Mouse (Mus musculus): ENCODE results near the gene Glipr1. TPM values are rescaled to one million over a fixed set of nuclear protein-coding genes. Genes with fewer than 3 reads are reported as not detected.
A peak's percentile ranks its signal among the peaks of the same experiment; 100 is the strongest.

Glipr1 gene
- polyA plus RNA-seq, 1 experiment from 2014 or later: 3.3 TPM

- Histone ChIP-seq H3K36me3 (ENCODE audit: control insufficient read depth, insufficient read depth) (no peaks in the 10 kb centered on the region), H3K27me3 (ENCODE audit: control insufficient read depth, insufficient read depth, low read length) (no peaks in the 10 kb centered on the region), H3K9ac (ENCODE audit: low read length) (no peak overlapping the region), H3K4me1 (ENCODE audit: control insufficient read depth, insufficient read depth, low read length) (0 out of 2 replicates have a peak, but pooled peaks cover 2% of the 10 kb centered on the region), H3K27ac (ENCODE audit: low read length) (no peak overlapping the region), H3K9me3 (replicated peaks; ENCODE audit: control insufficient read depth, low read length) (no peaks in the 10 kb centered on the region), H3K4me2 (ENCODE audit: low read depth, low read length) (no peak overlapping the region), H3K4me3 (ENCODE audit: low read length) (no peak overlapping the region)
- 79% methylated on average over 2 of the region's 2 CpGs for WGBS
- no peak for ATAC-seq (replicated peaks; ENCODE audit: extremely low read depth, insufficient read depth, low FRiP score)
These were observed 1.1 kb downstream of the Glipr1 start for GRCm38 (mm10) chr10:112001350-112001749.

DNA sequence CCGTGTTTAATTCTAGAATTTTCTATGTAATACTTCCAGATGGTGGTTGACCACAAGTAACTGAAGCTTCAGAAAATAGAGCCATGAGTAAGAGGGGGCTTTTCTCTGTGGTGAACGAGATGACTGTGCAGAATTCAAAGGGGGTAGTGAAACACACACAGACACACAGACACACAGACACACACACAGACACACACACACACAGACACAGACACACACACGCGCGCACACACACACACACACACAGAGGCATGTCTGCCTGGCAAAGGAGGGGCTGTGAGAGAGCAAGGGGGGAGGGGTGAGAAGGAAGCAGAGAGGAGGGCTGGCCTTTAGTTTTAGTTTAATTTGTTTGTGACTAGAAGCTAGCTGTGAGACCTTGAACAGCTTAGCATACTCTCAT, 1.9 kb downstream of the Glipr1 start:
- Histone ChIP-seq H3K4me3 (ENCODE audit: low read length) (no peak overlapping the region), H3K9ac (ENCODE audit: low read length) (no peak overlapping the region), H3K4me1 (ENCODE audit: control insufficient read depth, insufficient read depth, low read length) (0 out of 2 replicates have a peak, but pooled peaks cover 2% of the 10 kb centered on the region), H3K4me2 (ENCODE audit: low read depth, low read length) (no peak overlapping the region), H3K9me3 (replicated peaks; ENCODE audit: control insufficient read depth, low read length) (no peaks in the 10 kb centered on the region), H3K36me3 (ENCODE audit: control insufficient read depth, insufficient read depth) (no peaks in the 10 kb centered on the region), H3K27ac (ENCODE audit: low read length) (no peak overlapping the region), H3K27me3 (ENCODE audit: control insufficient read depth, insufficient read depth, low read length) (no peaks in the 10 kb centered on the region)
- no peak for ATAC-seq (replicated peaks; ENCODE audit: extremely low read depth, insufficient read depth, low FRiP score)
- WGBS: 83% methylated on average over 5 of the region's 5 CpGs

DNA sequence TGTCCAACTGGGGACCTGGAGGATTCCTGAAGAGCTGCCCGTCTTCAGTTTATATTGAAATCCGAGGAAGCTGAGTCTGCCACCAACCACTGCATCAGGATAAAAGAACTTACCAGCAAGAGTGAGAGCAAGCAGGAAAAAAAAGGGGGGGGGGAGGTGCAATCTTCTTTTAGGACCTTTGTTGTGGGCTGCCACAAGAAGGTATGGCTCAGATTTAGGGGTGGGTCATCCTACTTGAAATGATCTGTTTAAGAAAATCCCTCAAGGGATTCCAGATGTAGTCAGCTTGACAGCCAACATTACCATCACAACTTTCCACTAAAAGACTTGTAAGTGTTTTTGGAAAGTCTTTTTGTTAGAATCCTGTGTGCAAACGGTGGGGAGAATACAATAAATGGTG, 2.7 kb downstream of the Glipr1 start:
- no peak overlapping the region for H3K4me3 ChIP-seq (ENCODE audit: low read length)
- H3K27me3 ChIP-seq (ENCODE audit: control insufficient read depth, insufficient read depth, low read length): no peaks in the 10 kb centered on the region
- 0 out of 2 replicates have a peak, but pooled peaks cover 2% of the 10 kb centered on the region for H3K4me1 ChIP-seq (ENCODE audit: control insufficient read depth, insufficient read depth, low read length)
- no peak overlapping the region for H3K4me2 ChIP-seq (ENCODE audit: low read depth, low read length)
- ATAC-seq (replicated peaks; ENCODE audit: extremely low read depth, insufficient read depth, low FRiP score): no peak
- WGBS: 52% methylated on average over 3 of the region's 3 CpGs
- H3K9me3 ChIP-seq (replicated peaks; ENCODE audit: control insufficient read depth, low read length): no peaks in the 10 kb centered on the region
- H3K27ac ChIP-seq (ENCODE audit: low read length): no peak overlapping the region
- H3K9ac ChIP-seq (ENCODE audit: low read length): no peak overlapping the region
- H3K36me3 ChIP-seq (ENCODE audit: control insufficient read depth, insufficient read depth): no peaks in the 10 kb centered on the region

- Histone ChIP-seq H3K4me3 (ENCODE audit: low read length) (no peak overlapping the region), H3K9ac (ENCODE audit: low read length) (no peak overlapping the region), H3K4me1 (ENCODE audit: control insufficient read depth, insufficient read depth, low read length) (no peaks in the 10 kb centered on the region), H3K9me3 (replicated peaks; ENCODE audit: control insufficient read depth, low read length) (no peaks in the 10 kb centered on the region), H3K4me2 (ENCODE audit: low read depth, low read length) (no peak overlapping the region), H3K36me3 (ENCODE audit: control insufficient read depth, insufficient read depth) (no peaks in the 10 kb centered on the region), H3K27me3 (ENCODE audit: control insufficient read depth, insufficient read depth, low read length) (no peaks in the 10 kb centered on the region), H3K27ac (ENCODE audit: low read length) (no peak overlapping the region)
- ATAC-seq (replicated peaks; ENCODE audit: extremely low read depth, insufficient read depth, low FRiP score): no peak
These were observed 4.8 kb downstream of the Glipr1 start for GRCm38 (mm10) chr10:111997671-111998070.

- ATAC-seq (replicated peaks; ENCODE audit: extremely low read depth, insufficient read depth, low FRiP score): peak; percentile 49; the same call in 1 of the 2 replicates
These were observed 5.5 kb downstream of the Glipr1 start for GRCm38 (mm10) chr10:111996911-111997347.

GRCm38 (mm10) chr10:111996549-111996904, 5.9 kb downstream of the Glipr1 start:
- H3K27me3 ChIP-seq (ENCODE audit: control insufficient read depth, insufficient read depth, low read length): no peaks in the 10 kb centered on the region
- H3K4me1 ChIP-seq (ENCODE audit: control insufficient read depth, insufficient read depth, low read length): no peaks in the 10 kb centered on the region
- no peaks in the 10 kb centered on the region for H3K36me3 ChIP-seq (ENCODE audit: control insufficient read depth, insufficient read depth)
- no peak overlapping the region for H3K9ac ChIP-seq (ENCODE audit: low read length)
- H3K4me3 ChIP-seq (ENCODE audit: low read length): peak overlapping the region; percentile 17
- H3K9me3 ChIP-seq (replicated peaks; ENCODE audit: control insufficient read depth, low read length): no peaks in the 10 kb centered on the region
- peak overlapping the region; percentile 23; the same call in 1 of the 2 replicates for H3K27ac ChIP-seq (ENCODE audit: low read length)
- WGBS: 86% methylated on average over 7 of the region's 7 CpGs
- peak overlapping the region; percentile 23 for H3K4me2 ChIP-seq (ENCODE audit: low read depth, low read length)
- ATAC-seq (replicated peaks; ENCODE audit: extremely low read depth, insufficient read depth, low FRiP score): no peak

More at GRCm38 (mm10) chr10:111996911-111997347, 5.5 kb downstream of the Glipr1 start:
- H3K36me3 ChIP-seq (ENCODE audit: control insufficient read depth, insufficient read depth): no peaks in the 10 kb centered on the region
- H3K27ac ChIP-seq (ENCODE audit: low read length): peak overlapping the region; percentile 23; the same call in 1 of the 2 replicates
- H3K27me3 ChIP-seq (ENCODE audit: control insufficient read depth, insufficient read depth, low read length): no peaks in the 10 kb centered on the region
- H3K4me3 ChIP-seq (ENCODE audit: low read length): peak overlapping the region; percentile 17
- H3K9me3 ChIP-seq (replicated peaks; ENCODE audit: control insufficient read depth, low read length): no peaks in the 10 kb centered on the region
- WGBS: 64% methylated on average over 8 of the region's 8 CpGs
- no peaks in the 10 kb centered on the region for H3K4me1 ChIP-seq (ENCODE audit: control insufficient read depth, insufficient read depth, low read length)
- peak overlapping the region; percentile 23 for H3K4me2 ChIP-seq (ENCODE audit: low read depth, low read length)
- H3K9ac ChIP-seq (ENCODE audit: low read length): no peak overlapping the region

DNA sequence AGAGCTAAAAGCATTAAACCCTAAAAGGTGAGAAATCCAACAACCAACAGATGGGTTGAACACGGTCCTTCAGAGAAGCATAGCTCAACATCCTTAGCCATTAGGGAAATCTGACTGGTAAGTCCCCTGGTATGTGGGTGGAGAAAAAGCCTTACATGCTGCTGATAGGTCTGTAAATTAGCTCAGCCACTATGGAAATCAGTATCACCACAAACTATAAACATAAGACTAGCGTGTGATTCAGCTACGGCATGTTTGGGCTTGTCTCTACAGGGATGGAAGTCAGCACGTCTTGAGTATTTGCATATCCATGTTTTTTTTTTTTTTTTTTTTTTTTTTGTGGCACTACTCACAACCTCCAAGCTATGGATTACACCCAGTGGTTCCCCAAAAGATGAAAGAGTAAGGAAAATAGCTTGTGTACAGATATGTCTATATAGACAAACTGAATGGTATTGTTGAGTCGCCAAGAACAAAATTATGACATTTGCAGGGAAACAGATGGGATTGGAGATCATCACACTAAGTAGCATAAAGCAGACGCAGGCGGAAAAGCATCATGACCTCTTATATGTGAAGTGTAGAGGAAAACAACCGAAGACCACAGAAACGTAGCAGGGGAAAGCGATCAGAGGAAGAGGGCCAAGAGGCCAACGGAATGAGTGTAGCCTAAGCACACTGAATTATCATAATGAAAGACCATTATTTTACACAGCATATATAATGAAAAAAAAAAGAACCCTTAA, 6.5 kb downstream of the Glipr1 start:
- 79% methylated on average over 11 of the region's 11 CpGs for WGBS
- H3K4me1 ChIP-seq (ENCODE audit: control insufficient read depth, insufficient read depth, low read length): no peaks in the 10 kb centered on the region
- no peaks in the 10 kb centered on the region for H3K27me3 ChIP-seq (ENCODE audit: control insufficient read depth, insufficient read depth, low read length)
- H3K27ac ChIP-seq (ENCODE audit: low read length): no peak overlapping the region
- ATAC-seq (replicated peaks; ENCODE audit: extremely low read depth, insufficient read depth, low FRiP score): no peak
- no peak overlapping the region for H3K9ac ChIP-seq (ENCODE audit: low read length)
- H3K36me3 ChIP-seq (ENCODE audit: control insufficient read depth, insufficient read depth): no peaks in the 10 kb centered on the region
- H3K4me3 ChIP-seq (ENCODE audit: low read length): no peak overlapping the region
- H3K9me3 ChIP-seq (replicated peaks; ENCODE audit: control insufficient read depth, low read length): no peaks in the 10 kb centered on the region
- no peak overlapping the region for H3K4me2 ChIP-seq (ENCODE audit: low read depth, low read length)

- H3K9ac ChIP-seq (ENCODE audit: low read length): no peak overlapping the region
These were observed 16.0 kb downstream of the Glipr1 start for GRCm38 (mm10) chr10:111986453-111986852.

DNA sequence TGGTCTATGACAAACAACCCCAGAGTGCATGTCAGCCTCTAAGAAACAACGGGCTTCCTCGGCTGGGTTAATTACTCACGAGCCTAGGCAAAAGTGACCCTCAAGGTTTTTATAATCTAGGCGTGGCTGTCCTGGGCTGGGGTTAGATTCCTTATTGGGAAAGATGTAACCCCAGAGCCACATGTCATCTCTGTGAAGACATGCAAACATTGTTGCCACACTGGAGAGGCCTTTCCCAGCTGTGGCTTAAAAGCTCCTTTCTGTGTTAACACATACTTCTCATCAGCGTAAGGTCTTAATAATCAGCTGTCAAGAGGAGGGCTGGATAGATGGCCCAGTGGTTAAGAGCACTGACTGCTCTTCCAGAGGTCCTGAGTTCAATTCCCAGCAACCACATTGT, 19.4 kb downstream of the Glipr1 start:
- H3K4me3 ChIP-seq (ENCODE audit: low read length): no peak overlapping the region
- no peak overlapping the region for H3K4me2 ChIP-seq (ENCODE audit: low read depth, low read length)
- H3K9ac ChIP-seq (ENCODE audit: low read length): no peak overlapping the region
- no peaks in the 10 kb centered on the region for H3K9me3 ChIP-seq (replicated peaks; ENCODE audit: control insufficient read depth, low read length)
- ATAC-seq (replicated peaks; ENCODE audit: extremely low read depth, insufficient read depth, low FRiP score): no peak
- no peak overlapping the region for H3K27ac ChIP-seq (ENCODE audit: low read length)
- H3K36me3 ChIP-seq (ENCODE audit: control insufficient read depth, insufficient read depth): peaks cover 43% of the 10 kb centered on the region
- WGBS: 90% methylated on average over 5 of the region's 5 CpGs
- H3K4me1 ChIP-seq (ENCODE audit: control insufficient read depth, insufficient read depth, low read length): no peaks in the 10 kb centered on the region
- H3K27me3 ChIP-seq (ENCODE audit: control insufficient read depth, insufficient read depth, low read length): no peaks in the 10 kb centered on the region

More at GRCm38 (mm10) chr10:111986453-111986852, 16.0 kb downstream of the Glipr1 start:
- no peak for ATAC-seq (replicated peaks; ENCODE audit: extremely low read depth, insufficient read depth, low FRiP score)
- 90% methylated on average over 6 of the region's 6 CpGs for WGBS
- Histone ChIP-seq H3K27me3 (ENCODE audit: control insufficient read depth, insufficient read depth, low read length) (no peaks in the 10 kb centered on the region), H3K9me3 (replicated peaks; ENCODE audit: control insufficient read depth, low read length) (no peaks in the 10 kb centered on the region), H3K27ac (ENCODE audit: low read length) (no peak overlapping the region), H3K4me2 (ENCODE audit: low read depth, low read length) (no peak overlapping the region), H3K4me1 (ENCODE audit: control insufficient read depth, insufficient read depth, low read length) (no peaks in the 10 kb centered on the region), H3K36me3 (ENCODE audit: control insufficient read depth, insufficient read depth) (peaks cover 26% of the 10 kb centered on the region), H3K4me3 (ENCODE audit: low read length) (no peak overlapping the region)
